Mouse (Mus musculus): ENCODE measurements around the gene Col9a2. TPM values are rescaled to one million over a fixed set of nuclear protein-coding genes. Genes with fewer than 3 reads are reported as not detected.

Col9a2 gene
- polyA plus RNA-seq, 1 experiment, result 0.03 TPM

- TF ChIP-seq GATA1 (IDR thresholded peaks at IDR 0.05; ENCODE audit: borderline replicate concordance, low read length) (no peak), FLI1 (IDR thresholded peaks at IDR 0.05; ENCODE audit: low read length) (no peak)
- H3K4me1 ChIP-seq, result peaks cover 3% of the 10 kb centered on the region; the same call in 1 of the 2 replicates
- H3K36me3 ChIP-seq (replicated peaks; ENCODE audit: low read length), result peaks cover 73% of the 10 kb centered on the region
- no peak overlapping the region for H3K4me3 ChIP-seq (replicated peaks)
- no peaks in the 10 kb centered on the region for H3K27me3 ChIP-seq (replicated peaks)
- H3K9me3 ChIP-seq, result no peaks in the 10 kb centered on the region
These were observed 35.1 kb downstream of the Col9a2 start for GRCm38 (mm10) chr4:121074250-121074649.

GRCm38 (mm10) chr4:121077915-121078646 lies 38.9 kb downstream of the Col9a2 start:
- H3K36me3 ChIP-seq (replicated peaks; ENCODE audit: low read length), result peaks cover 92% of the 10 kb centered on the region
- no peak for TF ChIP-seq FLI1 (IDR thresholded peaks at IDR 0.05; ENCODE audit: low read length)
- no peak for TF ChIP-seq GATA1 (IDR thresholded peaks at IDR 0.05; ENCODE audit: borderline replicate concordance, low read length)

DNA sequence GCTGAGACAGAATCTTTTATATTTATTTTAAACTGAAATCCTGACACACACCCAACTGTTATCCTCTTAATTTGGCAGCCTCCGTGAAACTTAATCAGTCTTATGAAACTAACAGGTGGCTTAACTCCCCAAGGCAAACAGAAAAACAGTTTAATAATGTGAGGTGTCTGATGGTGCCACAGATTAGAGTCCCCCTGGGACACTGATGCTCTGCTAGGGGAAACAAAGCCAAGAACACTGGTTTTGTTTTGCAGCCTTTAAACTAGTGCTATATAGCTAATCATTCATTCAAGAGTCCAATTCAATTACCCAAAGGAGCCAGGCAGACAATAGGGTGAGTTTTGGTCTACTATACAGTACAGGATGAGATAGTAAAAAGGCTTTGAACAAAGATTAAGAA lies 41.2 kb downstream of the Col9a2 start:
- TF ChIP-seq GATA1 (IDR thresholded peaks at IDR 0.05; ENCODE audit: borderline replicate concordance, low read length) (no peak), FLI1 (IDR thresholded peaks at IDR 0.05; ENCODE audit: low read length) (no peak)
- Histone ChIP-seq H3K4me1 (peaks cover 3% of the 10 kb centered on the region; the same call in 1 of the 2 replicates), H3K36me3 (replicated peaks; ENCODE audit: low read length) (peaks cover 95% of the 10 kb centered on the region), H3K4me3 (replicated peaks) (no peak overlapping the region), H3K9me3 (no peaks in the 10 kb centered on the region), H3K27me3 (replicated peaks) (no peaks in the 10 kb centered on the region)

More at GRCm38 (mm10) chr4:121077915-121078646, 38.9 kb downstream of the Col9a2 start:
- Histone ChIP-seq H3K4me3 (replicated peaks) (peak overlapping the region; percentile 3), H3K4me1 (peaks cover 3% of the 10 kb centered on the region; the same call in 1 of the 2 replicates), H3K9me3 (no peaks in the 10 kb centered on the region), H3K27me3 (replicated peaks) (no peaks in the 10 kb centered on the region)

DNA sequence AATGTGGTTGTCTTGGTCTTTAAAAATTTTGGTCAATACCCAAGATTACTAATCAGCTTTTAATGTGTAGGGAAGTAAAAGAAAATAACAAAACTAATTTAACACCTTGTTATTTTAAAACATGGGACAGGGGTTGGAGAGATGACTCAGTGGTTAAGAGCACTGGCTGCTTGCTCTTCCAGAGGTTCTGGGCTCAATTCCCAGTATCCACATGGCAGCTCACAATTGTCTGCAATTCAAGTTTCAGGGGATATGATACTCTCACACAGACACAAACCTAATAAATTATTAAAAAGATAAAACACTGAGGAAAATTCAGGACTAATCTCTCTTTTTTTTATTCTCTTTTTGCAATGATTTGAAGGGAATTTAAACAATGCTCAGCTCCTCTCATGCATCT lies 45.3 kb downstream of the Col9a2 start:
- H3K27me3 ChIP-seq (replicated peaks), result no peaks in the 10 kb centered on the region
- no peak overlapping the region for H3K4me3 ChIP-seq (replicated peaks)
- H3K36me3 ChIP-seq (replicated peaks; ENCODE audit: low read length), result peaks cover 94% of the 10 kb centered on the region
- no peaks in the 10 kb centered on the region for H3K9me3 ChIP-seq
- TF ChIP-seq FLI1 (IDR thresholded peaks at IDR 0.05; ENCODE audit: low read length), result no peak
- no peak for TF ChIP-seq GATA1 (IDR thresholded peaks at IDR 0.05; ENCODE audit: borderline replicate concordance, low read length)
- peaks cover 7% of the 10 kb centered on the region for H3K4me1 ChIP-seq

GRCm38 (mm10) chr4:121088696-121089095 lies 49.5 kb downstream of the Col9a2 start:
- Histone ChIP-seq H3K4me3 (replicated peaks) (no peak overlapping the region), H3K9me3 (peaks cover 6% of the 10 kb centered on the region; the same call in 1 of the 2 replicates), H3K36me3 (replicated peaks; ENCODE audit: low read length) (peaks cover 89% of the 10 kb centered on the region)

GRCm38 (mm10) chr4:121090211-121090610 lies 51.0 kb downstream of the Col9a2 start:
- Histone ChIP-seq H3K27me3 (replicated peaks) (no peaks in the 10 kb centered on the region), H3K4me1 (peaks cover 7% of the 10 kb centered on the region), H3K36me3 (replicated peaks; ENCODE audit: low read length) (peaks cover 88% of the 10 kb centered on the region), H3K4me3 (replicated peaks) (no peak overlapping the region), H3K9me3 (peaks cover 6% of the 10 kb centered on the region; the same call in 1 of the 2 replicates)
- TF ChIP-seq FLI1 (IDR thresholded peaks at IDR 0.05; ENCODE audit: low read length) (no peak), GATA1 (IDR thresholded peaks at IDR 0.05; ENCODE audit: borderline replicate concordance, low read length) (no peak)

More at GRCm38 (mm10) chr4:121088696-121089095, 49.5 kb downstream of the Col9a2 start:
- Histone ChIP-seq H3K4me1 (peaks cover 7% of the 10 kb centered on the region), H3K27me3 (replicated peaks) (no peaks in the 10 kb centered on the region)
- no peak for TF ChIP-seq GATA1 (IDR thresholded peaks at IDR 0.05; ENCODE audit: borderline replicate concordance, low read length)
- no peak for TF ChIP-seq FLI1 (IDR thresholded peaks at IDR 0.05; ENCODE audit: low read length)

DNA sequence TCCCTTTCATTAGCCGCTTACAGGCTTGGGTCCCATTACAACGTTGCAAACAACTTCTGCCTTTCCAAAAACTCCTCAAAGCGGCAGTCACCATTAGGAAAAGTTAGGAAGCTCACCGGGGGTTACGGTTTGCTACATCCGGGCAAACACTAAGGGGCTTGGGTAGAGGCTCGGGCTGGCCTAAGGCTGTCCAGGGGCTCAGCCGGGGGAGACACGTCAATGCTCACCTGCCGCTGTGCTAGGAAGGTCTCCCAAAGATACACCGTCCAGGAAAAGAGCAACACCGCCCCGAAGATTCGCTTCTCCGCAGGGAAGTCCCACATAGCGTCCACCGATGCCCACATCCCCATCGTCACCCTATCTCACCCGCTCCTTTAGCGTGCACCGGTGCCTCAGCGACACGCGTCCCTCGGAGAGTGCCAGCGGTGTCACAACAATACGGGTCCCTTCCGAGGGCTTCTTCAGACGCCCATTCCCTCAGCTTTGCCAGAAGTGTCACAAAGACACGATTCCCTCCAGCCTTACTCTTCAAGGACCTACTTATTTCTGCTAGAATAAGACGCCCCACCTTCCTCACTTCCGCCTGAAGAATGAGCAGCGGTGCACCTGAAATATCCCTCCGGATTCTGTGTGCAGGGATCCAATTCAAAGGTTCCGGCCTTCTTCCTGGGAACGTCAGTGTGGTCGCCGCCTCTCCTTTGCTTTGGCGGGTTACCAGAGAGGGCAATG lies 58.6 kb downstream of the Col9a2 start, which contains the start of gene Zmpste24:
Gene Zmpste24, minus strand, starts transcription at position 592 of the 729 bp plus-strand sequence.
- Histone ChIP-seq H3K36me3 (replicated peaks; ENCODE audit: low read length) (peaks cover 28% of the 10 kb centered on the region), H3K4me1 (peaks cover 7% of the 10 kb centered on the region), H3K27me3 (replicated peaks) (no peaks in the 10 kb centered on the region), H3K9me3 (peaks cover 6% of the 10 kb centered on the region; the same call in 1 of the 2 replicates), H3K4me3 (replicated peaks) (peak within 1 kb of the TSS; percentile 94)
- TF ChIP-seq GATA1 (IDR thresholded peaks at IDR 0.05; ENCODE audit: borderline replicate concordance, low read length) (no peak), FLI1 (IDR thresholded peaks at IDR 0.05; ENCODE audit: low read length) (no peak)

DNA sequence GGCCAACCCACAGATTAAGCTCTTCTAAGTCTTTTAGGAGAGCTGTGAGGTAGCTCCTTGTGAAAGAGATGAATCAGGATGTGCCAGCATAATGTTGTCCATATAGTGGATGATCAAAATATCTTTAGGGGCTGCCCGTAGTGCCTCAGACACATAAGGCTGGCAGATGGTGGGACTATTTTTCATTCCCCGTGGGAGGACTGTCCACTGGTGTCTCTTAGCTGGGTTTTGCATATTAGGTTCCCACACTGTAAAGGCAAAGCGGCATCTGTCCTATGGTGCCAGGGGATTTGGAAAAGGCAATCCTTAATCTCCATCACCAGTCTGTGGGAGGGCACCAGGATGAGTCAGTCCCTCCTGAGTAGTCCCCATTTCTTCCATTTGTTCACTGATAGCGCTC lies 64.1 kb downstream of the Col9a2 start:
- Histone ChIP-seq H3K27me3 (replicated peaks) (no peaks in the 10 kb centered on the region), H3K9me3 (peaks cover 5% of the 10 kb centered on the region)
- TF ChIP-seq FLI1 (IDR thresholded peaks at IDR 0.05; ENCODE audit: low read length), result no peak
- TF ChIP-seq GATA1 (IDR thresholded peaks at IDR 0.05; ENCODE audit: borderline replicate concordance, low read length), result no peak

More for the DNA sequence above, 64.1 kb downstream of the Col9a2 start:
- H3K4me3 ChIP-seq (replicated peaks), result no peak overlapping the region
- H3K36me3 ChIP-seq (replicated peaks; ENCODE audit: low read length), result no peaks in the 10 kb centered on the region
- H3K4me1 ChIP-seq, result no peaks in the 10 kb centered on the region

Other genes with a start within 250 kb of the Col9a2 start
- gene Nfyc, start 207.8 kb upstream of the Col9a2 start, polyA plus RNA-seq (2012; ENCODE audit: insufficient read depth, low replicate concordance), result 53.3 and 73.4 TPM in 2 replicates
- 0.06 TPM in 1 of 2 replicates, not detected in the other for gene Rims3, start 184.6 kb upstream of the Col9a2 start, polyA plus RNA-seq (2012; ENCODE audit: insufficient read depth, low replicate concordance)
- 4.1 TPM in 1 of 2 replicates, not detected in the other for gene Exo5, start 114.4 kb upstream of the Col9a2 start, polyA plus RNA-seq (2012; ENCODE audit: insufficient read depth, low replicate concordance)
- 2.1 and 3.0 TPM in 2 replicates for gene Zfp69, start 87.7 kb upstream of the Col9a2 start, polyA plus RNA-seq (2012; ENCODE audit: insufficient read depth, low replicate concordance)
- 28.0 and 35.0 TPM in 2 replicates for gene Smap2, start 22.1 kb upstream of the Col9a2 start, polyA plus RNA-seq (2012; ENCODE audit: insufficient read depth, low replicate concordance)
- gene Zmpste24, start 58.9 kb downstream of the Col9a2 start, polyA plus RNA-seq (2012; ENCODE audit: insufficient read depth, low replicate concordance), result 2.6 TPM in 1 of 2 replicates, not detected in the other
- gene Tmco2, start 69.8 kb downstream of the Col9a2 start, polyA plus RNA-seq (2012; ENCODE audit: insufficient read depth, low replicate concordance), result not detected in 2 replicates
- 0.35 and 0.93 TPM in 2 replicates for gene Rlf, start 175.7 kb downstream of the Col9a2 start, polyA plus RNA-seq (2012; ENCODE audit: insufficient read depth, low replicate concordance)

Measured in megakaryocyte, embryonic 14.5 days (primary cell).